Mouse (Mus musculus): ENCODE data around the gene Cyp46a1. TPM values are rescaled to one million over a fixed set of nuclear protein-coding genes. Genes with fewer than 3 reads are reported as not detected.

Cyp46a1 gene
- total RNA-seq, 2 experiments from 2014 or later = 159 to 175 TPM

DNA sequence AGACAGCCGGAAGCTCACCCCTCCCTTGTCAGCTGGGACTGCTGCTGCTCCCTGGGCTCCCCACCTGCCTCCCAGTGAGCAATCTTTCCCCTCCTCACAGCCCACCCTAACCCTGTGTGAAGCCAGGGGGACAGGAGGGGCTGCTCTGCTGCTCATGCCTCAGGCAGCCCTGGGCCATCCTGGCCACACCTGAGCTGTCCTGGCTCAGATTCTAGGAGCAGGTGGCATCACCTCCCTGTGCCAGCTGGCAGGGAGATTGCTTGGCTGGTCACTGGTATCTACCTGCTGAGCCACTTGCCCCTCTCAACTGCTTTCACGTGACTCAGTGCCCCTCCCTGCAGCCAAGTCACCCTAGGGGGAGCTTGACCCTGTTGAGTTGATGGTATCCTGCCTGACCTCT is 20.1 kb downstream of the Cyp46a1 start:
- DNase-seq (ENCODE audit: low spot score in 2 of 2) = no peak

DNA sequence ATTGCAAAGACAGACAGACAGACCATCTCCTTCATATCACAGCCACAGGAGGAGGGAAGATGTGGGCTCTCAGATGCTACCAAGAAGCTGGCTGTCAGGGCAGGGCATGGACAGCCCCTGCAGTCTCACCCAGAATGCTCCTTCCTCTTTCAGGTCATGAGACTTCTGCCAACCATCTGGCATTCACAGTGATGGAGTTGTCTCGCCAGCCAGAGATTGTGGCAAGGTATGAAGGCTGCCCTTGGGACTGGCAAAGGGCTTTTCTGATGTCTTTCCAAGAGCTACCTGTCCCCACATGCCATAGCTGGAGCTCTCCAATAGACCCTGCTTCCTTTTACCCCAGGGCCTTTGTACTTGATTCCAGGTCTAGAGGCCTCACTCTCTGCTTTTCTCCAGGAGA is 21.1 kb downstream of the Cyp46a1 start:
- no peak for DNase-seq (ENCODE audit: low spot score in 2 of 2)

DNA sequence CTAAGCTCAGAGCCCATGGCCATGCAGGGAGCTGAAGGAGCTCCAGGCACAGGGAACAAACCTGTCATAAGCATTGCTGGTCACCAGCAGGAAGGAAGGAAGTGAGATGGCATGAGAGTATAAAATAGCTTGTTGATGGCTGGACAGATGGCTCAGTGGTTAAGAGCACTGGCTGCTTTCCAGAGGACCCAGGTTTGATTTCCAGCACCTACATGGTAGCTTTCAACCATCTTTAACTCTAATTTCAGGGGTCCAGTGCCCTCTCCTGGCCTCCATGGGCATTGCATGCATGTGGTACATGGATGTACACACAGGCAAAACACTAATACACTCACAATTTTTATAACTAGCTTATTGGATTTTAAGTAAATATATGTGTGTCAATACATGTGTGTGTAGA is 21.8 kb downstream of the Cyp46a1 start:
- DNase-seq (ENCODE audit: low spot score in 2 of 2) = no peak

DNA sequence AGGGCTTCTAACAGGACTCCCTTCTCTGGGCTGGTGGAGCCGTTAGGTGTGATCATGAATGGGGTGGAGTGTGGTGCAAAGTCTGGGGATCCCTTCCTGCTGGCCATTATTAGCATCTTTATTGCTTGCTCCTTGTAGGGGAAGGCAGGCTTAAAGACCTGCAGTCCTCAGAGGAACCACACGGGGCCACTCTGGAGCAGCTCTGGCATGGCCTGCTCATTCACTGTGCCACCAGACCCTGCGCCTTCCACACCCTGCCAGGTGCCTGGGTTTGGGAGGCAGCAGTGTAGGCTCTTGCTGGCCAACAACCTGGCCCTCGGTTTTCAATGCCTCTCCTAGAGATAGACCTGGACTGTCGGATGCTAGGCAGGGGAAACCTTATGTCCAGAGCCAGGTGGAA is 29.6 kb downstream of the Cyp46a1 start:
- peak; percentile 74 to 90 for DNase-seq (ENCODE audit: low spot score in 2 of 2)

DNA sequence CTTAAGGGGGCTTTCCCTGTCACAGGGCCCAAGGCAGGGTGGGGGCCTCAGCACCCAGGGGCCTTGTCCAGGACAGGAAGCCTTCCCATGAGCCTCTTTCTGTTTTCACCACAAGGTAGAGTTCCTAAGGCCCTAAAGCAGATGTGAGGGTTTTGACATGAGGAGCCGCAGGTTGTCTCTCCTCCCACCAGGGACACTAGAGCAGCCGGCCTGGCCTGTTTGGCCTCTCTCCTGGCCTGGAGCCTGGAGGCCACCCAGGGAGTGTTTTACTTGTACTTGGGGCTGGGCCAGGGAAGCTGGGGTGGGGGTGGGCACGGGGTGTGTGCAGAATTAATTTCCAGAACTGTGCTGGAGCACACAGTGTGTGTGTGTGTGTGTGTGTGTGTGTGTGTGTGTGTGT is 31.2 kb downstream of the Cyp46a1 start:
- DNase-seq (ENCODE audit: low spot score in 2 of 2) = no peak

- DNase-seq (ENCODE audit: low spot score in 2 of 2) = no peak
These were observed 31.7 kb downstream of the Cyp46a1 start for GRCm38 (mm10) chr12:108365868-108366267.

DNA sequence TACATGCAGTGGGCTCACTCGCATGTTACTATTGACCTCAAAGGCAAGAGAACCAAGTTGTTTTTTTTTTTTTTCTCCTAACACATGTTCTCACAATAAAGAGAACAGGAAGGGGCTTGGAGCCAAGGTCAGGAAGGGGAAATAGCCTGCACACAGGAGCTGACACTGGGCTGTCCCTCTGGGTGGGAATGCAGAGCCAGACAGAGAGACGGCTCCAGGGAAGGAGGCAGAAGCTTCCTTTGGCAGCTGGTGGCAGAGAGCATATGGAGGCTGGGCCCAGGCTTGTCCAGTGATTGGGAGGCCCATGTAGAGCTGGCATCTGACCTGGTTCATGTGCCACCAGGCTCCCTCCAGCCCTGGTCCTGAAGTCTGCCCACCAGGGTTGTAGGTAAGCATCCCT is 33.7 kb downstream of the Cyp46a1 start:
- no peak for DNase-seq (ENCODE audit: low spot score in 2 of 2)

DNA sequence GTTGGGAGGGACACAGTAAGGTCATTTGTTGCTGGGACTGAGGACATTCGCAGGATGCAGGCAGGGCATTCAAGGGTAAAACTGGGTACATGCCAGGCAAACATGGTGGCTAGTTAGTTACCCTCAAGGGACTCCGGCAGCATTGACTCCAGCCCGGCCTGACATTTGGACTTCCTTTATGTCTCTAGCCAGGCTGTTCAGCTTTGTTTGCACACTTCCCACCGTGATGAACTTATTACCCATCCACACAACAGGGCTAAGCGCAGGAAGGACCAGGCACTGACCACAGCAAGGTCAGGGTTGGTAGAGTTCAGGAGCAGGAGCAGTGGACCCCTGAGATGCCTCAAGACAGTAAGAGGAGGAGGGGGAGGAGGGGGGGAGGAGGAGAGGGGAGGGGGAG is 34.7 kb downstream of the Cyp46a1 start:
- no peak for DNase-seq (ENCODE audit: low spot score in 2 of 2)

DNA sequence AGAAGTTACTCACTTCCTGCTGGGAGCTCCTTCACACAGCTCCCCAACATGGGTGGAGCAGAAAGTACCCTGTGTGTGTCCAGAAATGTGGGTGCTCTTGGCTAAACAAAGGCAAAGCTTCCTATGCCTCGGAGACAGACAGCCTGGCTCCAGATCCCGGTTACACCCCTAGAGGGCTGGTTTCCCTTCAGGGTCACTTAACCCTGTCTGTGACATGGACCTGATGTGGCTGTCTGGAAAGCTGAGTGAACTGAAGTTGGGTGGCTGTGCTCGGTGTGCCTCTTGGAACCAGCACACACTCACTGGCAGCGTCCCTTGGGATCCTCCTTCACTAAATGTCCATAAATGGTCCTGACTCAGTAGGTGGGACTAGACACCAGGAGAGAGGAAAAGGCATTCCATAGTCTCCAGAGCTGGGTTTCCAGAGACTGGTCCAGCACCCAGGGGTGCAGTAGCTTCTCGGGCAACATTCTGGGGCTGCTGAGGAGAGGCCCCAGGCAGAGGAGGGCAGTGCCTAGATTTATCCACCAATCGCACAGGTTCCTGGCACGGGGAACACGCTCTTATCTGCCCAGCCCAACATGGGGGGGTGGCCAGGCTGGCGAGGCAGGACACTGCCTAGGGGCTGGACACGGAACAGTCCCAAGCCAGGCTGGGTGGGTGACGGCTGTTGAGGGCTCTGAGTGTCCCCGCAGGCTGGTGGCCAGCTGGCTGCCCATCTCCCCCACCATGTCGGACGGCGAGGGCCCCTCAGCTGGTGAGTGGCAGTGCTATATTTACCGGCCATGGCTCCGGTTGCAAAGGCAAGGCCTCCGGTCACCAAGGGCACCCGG is 36.6 kb downstream of the Cyp46a1 start, which contains the start of gene Eml1:
Gene Eml1, plus strand, starts transcription at position 362 of the 833 bp plus-strand sequence.
- DNase-seq (ENCODE audit: low spot score in 2 of 2) = no peak

DNA sequence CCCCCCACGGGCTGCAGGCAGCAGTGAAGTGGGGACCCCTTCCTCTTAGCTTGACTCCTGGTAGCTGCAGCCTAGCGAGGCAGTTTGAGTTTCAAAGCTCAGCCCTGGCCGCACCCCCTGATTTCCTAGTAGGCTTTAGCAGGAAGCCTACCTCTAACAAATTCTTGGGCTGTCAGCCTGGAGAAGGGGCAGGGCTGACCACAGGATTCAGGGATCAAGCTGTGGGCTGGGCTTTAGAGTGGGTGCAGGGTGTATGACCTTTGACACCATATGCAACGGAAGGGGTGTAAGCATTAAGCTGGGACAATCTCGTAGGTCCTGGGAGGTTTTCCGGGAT is 37.2 kb downstream of the Cyp46a1 start:
- DNase-seq (ENCODE audit: low spot score in 2 of 2) = no peak

- DNase-seq (ENCODE audit: low spot score in 2 of 2) = no peak
These were observed 38.1 kb downstream of the Cyp46a1 start for GRCm38 (mm10) chr12:108372241-108372640.

- no peak for DNase-seq (ENCODE audit: low spot score in 2 of 2)
These were observed 39.4 kb downstream of the Cyp46a1 start for GRCm38 (mm10) chr12:108373611-108374010.

DNA sequence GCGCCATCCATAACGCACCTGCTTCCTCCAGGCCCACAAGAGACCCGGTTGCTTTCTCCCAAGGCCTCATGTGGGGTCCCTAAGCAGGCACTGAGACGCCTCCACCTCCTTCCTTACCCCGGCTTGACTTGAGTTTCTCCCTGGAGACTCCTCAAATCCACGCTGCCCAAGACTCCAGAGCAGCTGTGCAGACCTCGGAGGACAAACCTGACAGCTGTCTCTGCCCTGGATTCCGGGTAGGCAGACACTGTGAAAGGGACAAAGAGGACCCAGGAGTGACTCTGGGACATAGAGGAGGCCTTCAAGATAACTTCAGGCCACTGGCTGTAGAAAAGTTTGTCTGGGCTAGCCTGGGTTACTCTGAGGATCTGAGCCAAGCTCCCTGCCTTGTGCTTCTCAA is 40.5 kb downstream of the Cyp46a1 start:
- DNase-seq (ENCODE audit: low spot score in 2 of 2) = no peak

DNA sequence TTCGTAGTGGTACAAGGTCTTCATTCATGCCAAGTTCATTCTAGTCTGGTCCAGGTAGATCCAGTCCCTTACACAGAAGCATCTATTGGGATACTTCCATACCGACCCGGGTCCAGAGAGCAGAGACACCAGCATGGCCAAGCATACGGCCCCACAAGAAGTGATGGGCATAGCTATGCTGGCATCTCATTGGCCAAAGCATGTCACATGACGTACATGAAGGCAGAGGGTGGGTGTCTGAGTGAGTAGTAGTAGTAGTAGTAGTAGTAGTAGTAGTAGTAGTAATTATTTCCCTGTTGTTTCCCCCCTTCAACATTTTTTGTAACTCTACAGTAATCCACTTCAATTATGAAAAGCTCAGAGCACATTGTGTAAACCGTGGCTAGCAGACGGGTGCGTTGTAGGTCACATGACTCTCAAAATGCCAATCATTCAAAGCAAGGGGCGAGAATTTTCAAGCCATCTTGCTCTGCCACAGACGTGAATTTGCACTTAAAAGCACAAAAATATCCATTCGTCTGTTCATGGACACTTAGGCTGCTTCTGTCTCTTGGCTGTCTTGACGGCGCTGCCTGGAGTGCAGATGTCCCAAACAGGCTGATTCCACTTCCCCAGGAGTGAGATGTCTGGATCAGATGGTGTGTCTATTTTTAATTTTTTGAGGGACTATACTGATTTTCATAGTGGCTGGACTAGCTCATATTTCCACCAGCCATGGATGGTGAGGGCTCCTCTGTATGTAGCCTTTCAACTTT is 44.4 kb downstream of the Cyp46a1 start:
- peak; percentile 35 to 56 for DNase-seq (ENCODE audit: low spot score in 2 of 2)

GRCm38 (mm10) chr12:108386476-108387232 is 52.5 kb downstream of the Cyp46a1 start:
- DNase-seq (ENCODE audit: low spot score in 2 of 2) = no peak

DNA sequence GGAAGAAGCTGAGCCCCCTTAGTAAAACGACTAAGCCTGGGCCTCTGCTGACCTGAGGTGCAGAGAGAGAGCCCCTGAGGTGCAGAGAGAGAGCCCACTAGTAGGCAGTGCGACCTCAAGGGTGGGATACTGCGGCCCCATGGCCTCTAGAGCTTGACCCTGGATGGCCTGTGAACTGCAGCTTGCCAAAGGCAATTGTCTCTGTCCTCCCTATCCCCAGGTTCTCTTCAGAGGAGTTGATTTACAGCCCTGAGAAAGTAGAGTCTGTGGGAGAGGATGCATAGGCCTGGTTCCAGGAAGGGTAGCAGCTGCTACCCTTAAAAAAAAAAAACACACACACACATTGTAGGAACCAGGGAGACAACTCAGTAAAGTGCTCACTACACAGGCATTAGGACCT is 55.5 kb downstream of the Cyp46a1 start:
- DNase-seq (ENCODE audit: low spot score in 2 of 2) = no peak

GRCm38 (mm10) chr12:108392254-108393044 is 58.3 kb downstream of the Cyp46a1 start:
- DNase-seq (ENCODE audit: low spot score in 2 of 2) = no peak

GRCm38 (mm10) chr12:108393082-108393481 is 58.9 kb downstream of the Cyp46a1 start:
- DNase-seq (ENCODE audit: low spot score in 2 of 2) = no peak

DNA sequence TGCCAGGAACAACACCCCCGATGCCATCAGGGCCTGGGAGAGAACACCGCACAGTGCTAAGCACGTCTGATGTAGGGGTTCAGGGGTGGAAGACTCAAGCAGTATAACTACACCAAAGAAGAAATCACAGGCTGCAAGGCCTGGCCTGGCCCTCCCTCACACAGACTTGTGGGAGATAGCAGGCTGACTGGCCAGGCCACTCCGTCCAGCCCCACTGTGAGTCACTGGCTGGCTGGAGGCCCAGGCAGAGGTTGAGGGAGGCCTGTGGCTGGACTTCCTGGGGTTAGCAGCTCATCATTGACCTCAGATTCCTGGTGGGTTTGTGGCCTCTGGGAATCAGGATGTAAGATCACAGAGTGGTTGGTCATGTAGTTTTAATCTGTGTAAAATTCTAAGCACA is 59.5 kb downstream of the Cyp46a1 start:
- peak in 1 of 2 experiments; percentile 45 for DNase-seq (ENCODE audit: low spot score in 2 of 2)

DNA sequence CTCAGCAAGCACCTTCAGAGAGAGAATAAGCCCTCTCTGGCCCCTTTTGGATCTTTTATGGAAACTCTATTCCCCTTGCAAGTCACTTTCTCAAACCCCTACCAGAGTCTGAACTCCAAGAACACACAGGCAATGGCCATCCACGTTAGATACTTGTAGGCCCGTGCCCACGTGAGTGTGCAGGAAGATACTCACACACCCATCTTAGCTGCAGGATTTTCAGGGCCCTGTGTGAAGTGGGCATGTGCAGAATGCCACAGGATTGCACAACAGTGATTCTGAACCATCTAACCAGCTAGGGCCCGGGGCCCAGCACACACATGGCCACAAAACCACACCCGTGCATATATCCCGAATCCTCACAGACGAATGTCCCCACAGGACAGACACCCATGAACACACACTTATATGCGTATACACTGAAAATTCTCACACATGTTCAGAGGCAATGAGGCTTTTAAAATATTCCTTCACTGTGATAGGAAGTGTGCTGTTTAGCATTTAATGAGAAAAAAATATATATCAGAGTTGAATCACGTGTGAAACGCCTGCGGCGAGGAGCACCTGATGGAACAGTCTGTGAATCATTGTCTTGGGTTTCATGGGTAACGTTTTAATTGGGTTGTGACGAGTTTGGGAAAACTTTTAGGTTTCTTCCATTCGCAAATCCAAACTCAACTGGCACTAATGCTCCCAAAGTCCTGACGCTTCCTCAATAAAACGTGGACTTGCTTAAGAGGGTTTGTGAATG is 60.5 kb downstream of the Cyp46a1 start:
- peak in 1 of 2 experiments; percentile 38 for DNase-seq (ENCODE audit: low spot score in 2 of 2)

Measured in layer of hippocampus, adult 18-20 months (tissue).